Mouse (Mus musculus) C2C12 (cell line): ENCODE results near the gene Agtr1a.

ENCODE experiments used
- CTCF ChIP-seq: IDR thresholded peaks from one replicate; pipeline ENCODE4 v1.5.1; 2011; ENCODE audit not compliant: control insufficient read depth, insufficient read depth, insufficient read length
- MYOD1 ChIP-seq: IDR thresholded peaks from one replicate; pipeline ENCODE4 v1.6.1; 2011; ENCODE audit warnings: low read depth; ENCODE audit not compliant: control insufficient read depth, insufficient read length
- MYOG ChIP-seq: IDR thresholded peaks from one replicate; pipeline ENCODE4 v1.6.1; 2011; ENCODE audit not compliant: control insufficient read depth, insufficient read length; ENCODE audit errors: extremely low read depth

DNA sequence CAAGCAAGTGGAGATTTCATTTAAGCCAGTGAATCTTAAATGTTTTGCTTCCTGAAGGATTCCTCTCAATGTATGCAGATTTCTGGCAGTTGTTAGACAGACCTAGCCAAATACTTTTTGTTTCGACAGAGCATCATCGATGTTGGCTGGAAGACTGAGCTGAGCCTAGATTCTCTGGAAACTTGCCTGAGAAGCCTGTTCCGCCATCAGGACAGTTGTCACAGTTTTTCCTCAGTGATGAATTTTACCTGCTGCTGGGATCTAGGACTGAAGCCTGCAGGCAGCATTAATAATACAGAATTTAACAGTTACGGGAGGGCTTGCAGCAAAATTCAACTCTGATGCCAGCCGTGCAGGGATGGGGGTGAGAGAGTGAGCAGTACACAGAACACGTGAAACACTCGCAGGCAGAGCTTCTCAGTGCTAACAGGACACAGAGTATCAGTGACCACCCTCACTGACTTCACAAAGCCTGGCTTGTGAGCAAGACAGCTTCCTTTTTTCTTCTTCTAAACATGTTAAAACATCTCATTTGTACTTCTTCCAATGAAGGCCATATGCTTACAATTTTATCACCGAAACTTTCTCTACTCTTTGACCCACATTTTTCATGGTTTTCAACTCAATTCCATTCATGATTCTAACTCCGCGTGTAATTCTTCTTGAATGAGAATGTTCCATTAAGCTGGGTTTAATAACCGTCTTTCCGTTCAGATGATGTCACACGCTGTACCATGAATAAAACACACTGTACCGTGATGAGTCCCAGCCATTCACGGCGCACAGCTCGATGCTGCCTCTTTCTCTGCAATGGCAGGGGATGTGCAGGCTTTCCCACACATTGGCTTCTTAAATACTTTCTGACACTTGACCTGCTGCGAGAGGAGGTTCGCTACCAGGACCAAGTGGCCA is 6.0 kb downstream of the Agtr1a start:
- TF ChIP-seq MYOG (no peak), MYOD1 (no peak), CTCF (no peak)
